Mouse (Mus musculus) bone marrow macrophage, adult 2 months (primary cell): Measurements from ENCODE around the gene Ogg1. TPM values are rescaled to one million over a fixed set of nuclear protein-coding genes. Genes with fewer than 3 reads are reported as not detected.

Experiments used
- H3K27ac ChIP-seq: 2 replicates; pipeline ENCODE4 v1.5.1; 2012; ENCODE audit warnings: low read depth, low read length; ENCODE audit not compliant: insufficient read depth
- H3K4me1 ChIP-seq: 2 replicates; pipeline ENCODE4 v1.6.1; 2012; ENCODE audit warnings: low read length; ENCODE audit not compliant: control insufficient read depth, insufficient read depth
- H3K4me3 ChIP-seq: 2 replicates; pipeline ENCODE4 v1.5.1; 2012; ENCODE audit warnings: mild to moderate bottlenecking, low read length, moderate library complexity; ENCODE audit not compliant: insufficient read depth
- CTCF ChIP-seq: IDR thresholded peaks from 2 replicates; pipeline ENCODE4 v1.5.1; 2012; ENCODE audit warnings: low read depth, mild to moderate bottlenecking, low read length, moderate library complexity
- POLR2A ChIP-seq: IDR thresholded peaks from 2 replicates; pipeline ENCODE4 v1.6.1; 2012; ENCODE audit warnings: mild to moderate bottlenecking, low read depth, low read length, borderline replicate concordance
- polyA plus RNA-seq: library from polyadenylated mRNA; stranded (reverse); fragments of >200 nt; gene quantifications from 2 replicates; pipeline ENCODE4 v1.2.4, GENCODE M21; 2012; ENCODE audit not compliant: missing spikeins, insufficient read depth, insufficient read length

The Ogg1 gene
- polyA plus RNA-seq, 1 experiment = 14.9 TPM

GRCm38 (mm10) chr6:113344321-113344720 is 17.5 kb downstream of the Ogg1 start:
- peak overlapping the region; percentile 99 for H3K27ac ChIP-seq
- peak overlapping the region; percentile 74 for H3K4me3 ChIP-seq
- peaks cover 31% of the 10 kb centered on the region for H3K4me1 ChIP-seq
- TF ChIP-seq CTCF = no peak
- TF ChIP-seq POLR2A = no peak

- TF ChIP-seq CTCF = no peak
- no peak for TF ChIP-seq POLR2A
- Histone ChIP-seq H3K4me1 (peaks cover 22% of the 10 kb centered on the region), H3K4me3 (no peak overlapping the region), H3K27ac (no peak overlapping the region)
Measured at GRCm38 (mm10) chr6:113346897-113347296, 20.1 kb downstream of the Ogg1 start.

- TF ChIP-seq CTCF = no peak
- TF ChIP-seq POLR2A = no peak
- no peak overlapping the region for H3K4me3 ChIP-seq
- H3K27ac ChIP-seq = no peak overlapping the region
- peaks cover 14% of the 10 kb centered on the region for H3K4me1 ChIP-seq
Measured at GRCm38 (mm10) chr6:113350538-113350937, 23.8 kb downstream of the Ogg1 start.

GRCm38 (mm10) chr6:113351161-113351560 is 24.4 kb downstream of the Ogg1 start:
- Histone ChIP-seq H3K4me1 (peaks cover 13% of the 10 kb centered on the region), H3K4me3 (no peak overlapping the region), H3K27ac (peak overlapping the region; percentile 52)
- TF ChIP-seq CTCF (no peak), POLR2A (no peak)

- peaks cover 13% of the 10 kb centered on the region for H3K4me1 ChIP-seq
- TF ChIP-seq POLR2A (no peak), CTCF (no peak)
- no peak overlapping the region for H3K4me3 ChIP-seq
- H3K27ac ChIP-seq = peak overlapping the region; percentile 52
Measured at GRCm38 (mm10) chr6:113351653-113352052, 24.9 kb downstream of the Ogg1 start.

- Histone ChIP-seq H3K27ac (no peak overlapping the region), H3K4me1 (peaks cover 13% of the 10 kb centered on the region), H3K4me3 (no peak overlapping the region)
- TF ChIP-seq CTCF (no peak), POLR2A (no peak)
Measured at GRCm38 (mm10) chr6:113352820-113353219, 26.0 kb downstream of the Ogg1 start.

- no peak overlapping the region for H3K27ac ChIP-seq
- H3K4me3 ChIP-seq = no peak overlapping the region
- H3K4me1 ChIP-seq = peaks cover 13% of the 10 kb centered on the region
- TF ChIP-seq POLR2A = no peak
- no peak for TF ChIP-seq CTCF
Measured at GRCm38 (mm10) chr6:113353696-113354095, 26.9 kb downstream of the Ogg1 start.

- TF ChIP-seq CTCF = no peak
- TF ChIP-seq POLR2A = no peak
- Histone ChIP-seq H3K27ac (no peak overlapping the region), H3K4me1 (peaks cover 3% of the 10 kb centered on the region), H3K4me3 (no peak overlapping the region)
Measured at GRCm38 (mm10) chr6:113361476-113361875, 34.7 kb downstream of the Ogg1 start.

- TF ChIP-seq CTCF = no peak
- no peak for TF ChIP-seq POLR2A
- peaks cover 3% of the 10 kb centered on the region for H3K4me1 ChIP-seq
- H3K4me3 ChIP-seq = no peak overlapping the region
- no peak overlapping the region for H3K27ac ChIP-seq
Measured at GRCm38 (mm10) chr6:113362241-113362640, 35.5 kb downstream of the Ogg1 start.

- Histone ChIP-seq H3K4me3 (no peak overlapping the region), H3K4me1 (peaks cover 3% of the 10 kb centered on the region), H3K27ac (no peak overlapping the region)
- TF ChIP-seq CTCF (no peak), POLR2A (no peak)
Measured at GRCm38 (mm10) chr6:113364518-113365135, 37.9 kb downstream of the Ogg1 start.

- TF ChIP-seq POLR2A (no peak), CTCF (no peak)
- H3K4me1 ChIP-seq = peaks cover 3% of the 10 kb centered on the region
Measured at GRCm38 (mm10) chr6:113366639-113367038, 39.9 kb downstream of the Ogg1 start.

More at GRCm38 (mm10) chr6:113366639-113367038, 39.9 kb downstream of the Ogg1 start:
- Histone ChIP-seq H3K27ac (no peak overlapping the region), H3K4me3 (no peak overlapping the region)
